8 mouse cellular contexts compared by ENCODE assay signal in genomic region chr4:98321371-98322111, GRCm38 (mm10).
DNase-seq lines count a peak whose midpoint lies in the region; ATAC-seq and TF ChIP-seq lines count a peak whose summit lies in the region.

No protein-coding gene starts in this region.

- WGBS in large intestine, adult 2 months, result 14% methylated on average over 18 of the region's 18 CpGs
- WGBS in lung, postnatal 0 days, result 12% methylated on average over 18 of the region's 18 CpGs

- no peaks in the 10 kb centered on the region for H3K27me3 ChIP-seq in lung, postnatal 0 days (replicated peaks; ENCODE audit: insufficient read depth, low read length)

- DNase-seq in R1 (ENCODE audit: low read depth, low spot score), result peak; percentile 34
- DNase-seq in cerebellum, adult 9-10 months, result peak; percentile 57
- peak; percentile 22 to 65 for DNase-seq in frontal cortex, adult 2 months (ENCODE audit: extremely low spot score in 1 of 2, low spot score in 1 of 2)
- peak; percentile 72 for DNase-seq in heart, postnatal 4 days
- peak; percentile 19 for DNase-seq in large intestine, adult 2 months (ENCODE audit: low read depth, low spot score)
- peak; percentile 64 for DNase-seq in lung, postnatal 0 days (ENCODE audit: low spot score)
- peak; percentile 52 for DNase-seq in ovary, postnatal 14 days (ENCODE audit: low spot score)

- peak overlapping the region; percentile 27; the same call in 1 of the 2 replicates for H3K9ac ChIP-seq in lung, postnatal 0 days (replicated peaks; ENCODE audit: low read depth)

- H3K36me3 ChIP-seq in lung, postnatal 0 days (ENCODE audit: insufficient read depth, low read length), result no peaks in the 10 kb centered on the region

- TF ChIP-seq EP300 in lung, postnatal 0 days (IDR thresholded peaks at IDR 0.05), result no peak

- H3K4me3 ChIP-seq in lung, postnatal 0 days (ENCODE audit: low read depth, low read length), result peak overlapping the region; percentile 28

- peak overlapping the region; percentile 54 for H3K4me2 ChIP-seq in lung, postnatal 0 days (replicated peaks; ENCODE audit: low read depth, low read length)

- H3K4me1 ChIP-seq in lung, postnatal 0 days (ENCODE audit: insufficient read depth, low read depth, low read length), result 0 out of 2 replicates have a peak, but pooled peaks cover 11% of the 10 kb centered on the region

- no peaks in the 10 kb centered on the region for H3K9me3 ChIP-seq in lung, postnatal 0 days (ENCODE audit: low read length)

- no peak for TF ChIP-seq CTCF in lung, postnatal 0 days (IDR thresholded peaks at IDR 0.05)

- H3K27ac ChIP-seq in lung, postnatal 0 days (ENCODE audit: low read length), result peak overlapping the region; percentile 74

- peak; percentile 54 for ATAC-seq in lung, postnatal 0 days
- ATAC-seq in erythroid progenitor cell, adult 5-6 weeks (replicated peaks; ENCODE audit: low FRiP score, poor library complexity, severe bottlenecking), result no peak

Comparison
In these comparisons a context has a peak if more than half of its experiments do, and no peak if none do; other contexts are left out.
1. DNase-seq: peak in every context shown above with its lines; median percentile 72 in heart, postnatal 4 days; 64 in lung, postnatal 0 days; 57 in cerebellum, adult 9-10 months; 52 in ovary, postnatal 14 days; 44 in frontal cortex, adult 2 months; 34 in R1; 19 in large intestine, adult 2 months.